Mouse (Mus musculus): ENCODE data around the gene 4931406P16Rik. TPM values are rescaled to one million over a fixed set of nuclear protein-coding genes. Genes with fewer than 3 reads are reported as not detected.
"Not testable (repeated sequence)": the region's sequence is repeated elsewhere in the genome, so short reads cannot be mapped to it uniquely, and the experiment has no call there.

The 4931406P16Rik gene
- 10 to 100 TPM; 48.5 to 74.7 (median 62.8) TPM for total RNA-seq (2022)

- peak; percentile 78 for DNase-seq
These were observed at the start of gene 4931406P16Rik for GRCm38 (mm10) chr7:34313443-34313875. 4931406P16Rik (minus strand) TSS chr7:34313551.

DNA sequence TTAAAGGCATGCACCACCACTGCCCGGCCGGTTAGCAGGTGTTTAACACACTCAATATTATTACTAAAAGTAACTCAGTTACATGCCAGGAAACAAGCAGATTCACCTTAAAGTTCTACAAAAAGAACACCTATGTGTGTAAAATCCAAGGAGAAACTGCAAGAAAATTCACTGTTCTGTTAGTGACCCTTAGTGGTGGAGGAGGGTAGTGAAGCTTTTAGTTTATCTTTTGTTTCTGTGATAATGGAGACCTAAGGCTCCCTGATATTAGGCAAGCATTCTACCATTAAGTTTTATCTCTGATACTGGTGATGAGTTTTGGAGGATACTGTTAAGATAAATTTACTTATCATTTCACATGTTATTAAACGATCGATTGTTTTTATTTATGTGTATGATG is 42.3 kb upstream of the 4931406P16Rik start:
- no peak for DNase-seq

GRCm38 (mm10) chr7:34351997-34352396 is 38.6 kb upstream of the 4931406P16Rik start:
- no peak for DNase-seq

- no peak for DNase-seq
These were observed 36.8 kb upstream of the 4931406P16Rik start for GRCm38 (mm10) chr7:34350166-34350565.

GRCm38 (mm10) chr7:34348011-34348410 is 34.7 kb upstream of the 4931406P16Rik start:
- no peak for DNase-seq

- DNase-seq, result no peak
These were observed 33.7 kb upstream of the 4931406P16Rik start for GRCm38 (mm10) chr7:34347041-34347440.

DNA sequence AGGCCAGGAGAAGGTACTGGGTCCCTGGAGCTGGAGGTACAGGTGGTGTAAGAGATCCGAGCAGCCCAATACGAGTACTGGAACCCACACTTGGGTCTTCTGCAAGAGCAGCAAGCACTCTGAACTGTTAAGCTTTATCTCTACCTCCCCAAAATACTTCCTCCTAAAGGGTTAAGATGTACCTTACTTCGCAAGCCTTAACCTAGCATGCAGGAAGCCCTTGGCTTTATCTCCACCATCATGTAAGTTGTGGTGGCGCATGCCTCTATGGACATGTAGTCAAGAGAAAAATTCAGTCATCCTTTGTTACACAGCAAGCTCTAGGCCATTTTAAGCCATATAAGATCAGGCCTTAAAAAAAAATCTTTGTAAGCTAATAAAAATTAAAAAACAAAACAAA is 33.2 kb upstream of the 4931406P16Rik start:
- DNase-seq, result no peak

GRCm38 (mm10) chr7:34342040-34342793 is 28.9 kb upstream of the 4931406P16Rik start:
- peak; percentile 57 for DNase-seq

DNA sequence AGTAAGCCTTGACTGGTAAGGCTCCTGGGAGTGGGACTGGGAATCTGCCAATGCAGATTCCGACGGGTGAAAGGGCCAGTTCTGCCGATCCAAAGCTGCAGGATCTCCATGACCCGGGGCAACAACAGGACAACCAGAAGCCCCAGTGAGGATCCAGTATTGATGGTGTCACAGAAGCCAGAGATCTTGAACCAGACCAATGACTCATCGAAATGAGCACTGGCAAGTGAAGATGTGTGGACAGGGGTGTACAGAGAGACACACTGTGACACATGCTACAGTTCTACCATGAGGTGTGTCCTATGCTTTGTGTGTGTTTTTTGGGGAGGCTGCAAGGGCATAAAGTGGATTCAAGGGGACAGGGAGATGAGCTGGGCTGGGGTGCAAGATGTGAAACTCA is 27.5 kb upstream of the 4931406P16Rik start:
- no peak for DNase-seq

DNA sequence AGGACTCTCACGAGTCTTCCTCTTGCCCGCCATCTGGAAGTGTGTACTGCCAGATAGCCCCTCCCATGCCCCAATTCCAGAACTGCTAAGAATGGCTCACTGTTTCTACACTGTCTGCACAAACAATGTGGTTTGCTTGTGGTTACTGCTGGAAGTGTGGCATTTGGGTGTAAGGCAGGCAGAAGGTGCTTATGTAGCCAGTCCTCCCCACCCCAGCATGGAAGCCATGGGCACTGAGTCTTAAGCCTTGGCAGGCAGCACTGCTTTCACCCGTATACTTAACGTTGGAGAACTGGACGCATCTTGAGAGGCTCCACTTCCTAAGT is 25.8 kb upstream of the 4931406P16Rik start:
- DNase-seq, result no peak

GRCm38 (mm10) chr7:34338445-34339163 is 25.3 kb upstream of the 4931406P16Rik start:
- DNase-seq, result no peak

DNA sequence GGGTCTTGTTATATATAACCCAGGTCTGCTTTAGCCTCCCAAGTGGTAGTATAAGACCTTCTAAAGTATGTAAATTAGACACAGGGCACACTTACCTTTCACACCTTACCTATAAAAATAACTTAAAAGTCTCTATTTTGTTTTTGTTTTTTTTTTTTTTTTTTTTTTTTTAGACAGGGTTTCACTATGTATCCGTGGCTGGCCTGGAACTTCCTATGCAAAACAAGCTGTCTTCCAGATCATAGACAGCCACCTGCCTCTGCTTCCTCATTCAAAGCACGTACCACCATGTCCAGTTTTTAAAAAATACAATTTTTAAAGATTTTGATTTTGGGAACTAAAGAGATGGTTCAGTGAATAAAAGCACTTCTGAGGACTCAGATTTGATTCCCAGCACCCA is 23.9 kb upstream of the 4931406P16Rik start:
- DNase-seq, result no peak

GRCm38 (mm10) chr7:34336545-34336944 is 23.2 kb upstream of the 4931406P16Rik start:
- DNase-seq, result not testable (repeated sequence)

- no peak for DNase-seq
These were observed 14.1 kb upstream of the 4931406P16Rik start for GRCm38 (mm10) chr7:34327493-34327892.

- DNase-seq, result no peak
These were observed 11.5 kb upstream of the 4931406P16Rik start for GRCm38 (mm10) chr7:34324857-34325256.

DNA sequence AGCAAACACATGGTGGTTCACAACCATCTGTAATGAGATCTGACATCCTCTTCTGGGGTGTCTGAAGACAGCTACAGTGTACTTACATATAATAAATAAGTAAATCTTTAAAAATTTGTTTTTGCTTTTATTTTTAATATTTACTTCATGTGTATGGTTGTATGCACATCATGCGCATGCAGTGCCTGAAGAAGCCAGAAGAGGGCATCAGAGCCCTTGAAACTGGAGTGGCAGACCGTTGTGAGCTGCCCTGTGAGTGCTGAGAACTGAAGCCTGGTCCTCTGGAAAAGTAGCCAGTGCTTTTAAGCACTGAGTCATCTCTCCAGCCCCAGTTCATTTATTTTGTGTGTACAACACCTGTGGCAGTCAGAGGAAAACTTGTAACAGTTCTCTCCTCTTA is 10.7 kb upstream of the 4931406P16Rik start:
- DNase-seq, result no peak

DNA sequence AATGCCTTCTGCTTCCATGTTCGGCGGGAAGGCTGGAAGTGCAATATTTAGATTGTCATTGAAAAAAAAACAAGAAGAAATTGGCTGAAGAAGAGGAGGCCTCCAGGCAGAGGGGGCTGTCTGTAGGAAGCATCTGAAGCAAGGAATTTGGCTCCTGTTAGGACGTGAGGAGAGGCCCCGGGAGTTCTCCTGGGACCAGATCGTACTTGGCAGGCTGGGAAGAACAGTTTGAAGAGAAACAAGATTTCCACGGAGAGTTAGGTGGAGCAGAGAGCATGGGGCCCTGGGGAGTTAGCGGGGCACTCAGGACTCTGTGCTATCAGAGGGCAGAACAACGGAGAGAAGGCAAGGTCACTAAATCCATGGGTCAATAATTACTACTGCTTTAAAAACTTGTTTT is 10.0 kb upstream of the 4931406P16Rik start:
- DNase-seq, result no peak

- no peak for DNase-seq
These were observed 8.6 kb upstream of the 4931406P16Rik start for GRCm38 (mm10) chr7:34321958-34322357.

GRCm38 (mm10) chr7:34321119-34321518 is 7.8 kb upstream of the 4931406P16Rik start:
- no peak for DNase-seq

DNA sequence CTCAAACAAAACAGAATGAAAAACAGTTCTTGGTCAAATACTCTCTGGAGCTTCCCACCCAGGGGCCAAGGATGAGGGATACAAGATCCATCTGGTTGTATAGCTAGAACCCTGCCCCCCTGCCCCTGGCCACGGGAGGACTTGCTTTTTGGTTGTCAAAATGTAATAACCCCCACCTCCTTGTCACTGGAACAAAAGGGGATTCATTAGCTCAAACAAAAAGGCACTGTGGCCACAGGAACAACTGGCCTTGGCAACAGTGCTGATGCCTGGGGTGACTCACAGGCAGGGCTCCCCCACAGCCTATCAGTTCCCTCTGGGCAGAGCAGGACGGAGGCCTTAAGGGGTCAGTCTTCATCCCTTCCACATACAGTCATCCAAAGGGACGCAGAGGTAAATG is 6.6 kb upstream of the 4931406P16Rik start:
- peak; percentile 55 for DNase-seq

GRCm38 (mm10) chr7:34319123-34319522 is 5.8 kb upstream of the 4931406P16Rik start:
- DNase-seq, result no peak

DNA sequence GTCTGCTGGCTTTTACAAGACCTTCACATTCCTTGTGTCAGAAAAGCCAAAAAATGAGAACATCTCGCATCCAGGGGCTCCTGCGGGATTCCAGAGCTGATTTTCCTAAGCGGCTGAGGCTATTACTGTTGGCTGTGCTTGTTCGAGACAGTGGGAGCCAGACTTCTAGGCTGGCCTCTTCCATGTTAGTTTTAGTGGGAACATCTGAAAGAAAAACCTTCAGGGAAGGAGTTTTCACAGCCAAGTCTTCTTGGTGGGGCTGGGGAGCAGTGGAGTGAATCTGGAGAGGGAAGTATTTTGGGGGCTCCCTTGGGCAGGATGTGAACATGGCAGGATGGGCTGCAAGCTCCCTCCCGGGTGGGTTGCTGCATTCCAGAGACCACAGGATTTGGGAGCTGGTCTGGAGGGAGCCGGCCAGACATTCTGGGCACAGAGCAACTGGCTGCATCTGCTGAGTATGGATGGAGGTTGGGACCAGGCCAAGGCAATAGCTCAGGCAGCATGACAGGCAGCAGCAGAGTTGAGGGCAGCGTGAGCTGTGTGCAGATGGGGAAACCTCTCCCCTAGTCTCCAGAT is 4.6 kb upstream of the 4931406P16Rik start:
- peak; percentile 56 for DNase-seq

DNA sequence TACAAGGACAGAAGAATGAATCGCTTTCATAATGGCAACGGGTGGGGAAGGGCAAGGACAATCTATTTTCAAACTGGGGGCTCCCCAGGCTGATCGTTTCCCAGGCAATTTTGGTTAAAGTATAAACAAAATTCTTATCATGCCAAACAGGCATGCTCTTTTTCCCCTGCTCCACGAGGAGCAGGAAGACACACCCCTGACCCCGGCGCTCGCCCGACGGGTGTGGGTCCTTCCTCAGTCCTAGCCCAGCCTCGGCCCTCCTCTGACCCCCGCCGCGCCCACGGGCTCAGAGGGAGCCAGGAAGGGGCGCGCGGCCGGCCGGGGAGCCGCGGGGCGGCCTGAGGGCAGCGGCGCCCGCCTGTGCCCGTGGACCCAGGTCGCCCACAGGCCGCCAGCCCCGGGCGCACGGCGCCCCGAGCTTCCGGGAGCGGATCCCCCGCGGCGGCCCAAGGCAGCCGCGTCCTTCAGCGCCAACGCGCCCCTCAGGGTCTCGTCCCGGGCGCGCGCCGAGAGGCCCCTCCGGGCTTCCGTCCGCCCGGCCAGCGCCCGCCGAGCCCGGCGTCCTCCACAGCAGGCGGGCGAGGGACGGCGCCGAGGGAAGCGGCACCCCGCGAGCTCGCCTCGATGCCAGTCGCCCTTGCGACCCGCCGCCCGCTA is 437 bp downstream of the 4931406P16Rik start:
- DNase-seq, result peak; percentile 61

Measured in adrenal gland, adult 8-10 months (tissue).